Mouse (Mus musculus): ENCODE results near the gene Dtx3.
"Not testable (repeated sequence)": the region's sequence is repeated elsewhere in the genome, so short reads cannot be mapped to it uniquely, and the experiment has no call there.

Dtx3 gene

GRCm38 (mm10) chr10:127164631-127165353 is 30.7 kb downstream of the Dtx3 start, which contains the start of gene B4galnt1:
Gene B4galnt1, plus strand, starts transcription at chr10:127165225.
- DNase-seq = peak; percentile 91

- no peak for DNase-seq
These were observed 31.3 kb downstream of the Dtx3 start for GRCm38 (mm10) chr10:127164190-127164589.

- DNase-seq = not testable (repeated sequence)
These were observed 32.7 kb downstream of the Dtx3 start for GRCm38 (mm10) chr10:127162771-127163261.

GRCm38 (mm10) chr10:127160728-127161127 is 34.8 kb downstream of the Dtx3 start:
- no peak for DNase-seq

- no peak for DNase-seq
These were observed 35.4 kb downstream of the Dtx3 start for GRCm38 (mm10) chr10:127160081-127160480.

- DNase-seq = no peak
These were observed 37.1 kb downstream of the Dtx3 start for GRCm38 (mm10) chr10:127158471-127158870.

- no peak for DNase-seq
These were observed 39.0 kb downstream of the Dtx3 start for GRCm38 (mm10) chr10:127156511-127156910.

- no peak for DNase-seq
These were observed 39.4 kb downstream of the Dtx3 start for GRCm38 (mm10) chr10:127156089-127156488.

- no peak for DNase-seq
These were observed 40.9 kb downstream of the Dtx3 start for GRCm38 (mm10) chr10:127154652-127155051.

- no peak for DNase-seq
These were observed 41.3 kb downstream of the Dtx3 start for GRCm38 (mm10) chr10:127154241-127154640.

- DNase-seq = no peak
These were observed 42.2 kb downstream of the Dtx3 start for GRCm38 (mm10) chr10:127153323-127153722.

GRCm38 (mm10) chr10:127152556-127152955 is 43.0 kb downstream of the Dtx3 start:
- not testable (repeated sequence) for DNase-seq

GRCm38 (mm10) chr10:127151233-127151632 is 44.3 kb downstream of the Dtx3 start:
- DNase-seq = not testable (repeated sequence)

GRCm38 (mm10) chr10:127150471-127150872 is 45.1 kb downstream of the Dtx3 start:
- no peak for DNase-seq

- no peak for DNase-seq
These were observed 48.4 kb downstream of the Dtx3 start for GRCm38 (mm10) chr10:127147135-127147534.

GRCm38 (mm10) chr10:127145303-127145702 is 50.2 kb downstream of the Dtx3 start:
- no peak for DNase-seq

GRCm38 (mm10) chr10:127144536-127144935 is 51.0 kb downstream of the Dtx3 start:
- DNase-seq = no peak

- no peak for DNase-seq
These were observed 52.3 kb downstream of the Dtx3 start for GRCm38 (mm10) chr10:127143228-127143627.

- no peak for DNase-seq
These were observed 54.0 kb downstream of the Dtx3 start for GRCm38 (mm10) chr10:127141500-127141899.

GRCm38 (mm10) chr10:127140971-127141370 is 54.6 kb downstream of the Dtx3 start:
- no peak for DNase-seq

Data from retina, postnatal 1 day (tissue).